Mouse (Mus musculus): ENCODE data around the gene Cfap126. TPM values are rescaled to one million over a fixed set of nuclear protein-coding genes. Genes with fewer than 3 reads are reported as not detected.

Cfap126 gene
- total RNA-seq, 2 experiments from 2014 or later, result 1.5 to 2.0 TPM

DNA sequence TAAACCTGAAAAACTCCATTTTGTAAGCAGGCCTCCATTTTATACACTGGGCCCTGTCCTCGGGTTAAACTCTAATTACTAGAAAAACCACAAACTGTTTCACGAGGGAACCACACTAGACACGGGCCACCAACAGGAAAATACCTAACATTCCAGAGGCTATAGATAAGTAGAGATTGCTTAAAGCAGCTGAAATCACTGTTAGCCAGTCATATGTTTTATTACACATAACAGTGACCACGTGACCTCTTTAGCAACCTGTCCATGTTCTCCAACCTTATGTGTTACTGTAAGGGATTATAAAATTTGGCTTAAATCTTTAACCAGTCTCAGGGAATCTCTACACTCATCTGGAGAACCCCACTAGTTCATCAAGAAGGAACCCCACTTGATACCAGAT lies 19.3 kb upstream of the Cfap126 start:
- DNase-seq (ENCODE audit: low spot score in 2 of 2), result no peak

DNA sequence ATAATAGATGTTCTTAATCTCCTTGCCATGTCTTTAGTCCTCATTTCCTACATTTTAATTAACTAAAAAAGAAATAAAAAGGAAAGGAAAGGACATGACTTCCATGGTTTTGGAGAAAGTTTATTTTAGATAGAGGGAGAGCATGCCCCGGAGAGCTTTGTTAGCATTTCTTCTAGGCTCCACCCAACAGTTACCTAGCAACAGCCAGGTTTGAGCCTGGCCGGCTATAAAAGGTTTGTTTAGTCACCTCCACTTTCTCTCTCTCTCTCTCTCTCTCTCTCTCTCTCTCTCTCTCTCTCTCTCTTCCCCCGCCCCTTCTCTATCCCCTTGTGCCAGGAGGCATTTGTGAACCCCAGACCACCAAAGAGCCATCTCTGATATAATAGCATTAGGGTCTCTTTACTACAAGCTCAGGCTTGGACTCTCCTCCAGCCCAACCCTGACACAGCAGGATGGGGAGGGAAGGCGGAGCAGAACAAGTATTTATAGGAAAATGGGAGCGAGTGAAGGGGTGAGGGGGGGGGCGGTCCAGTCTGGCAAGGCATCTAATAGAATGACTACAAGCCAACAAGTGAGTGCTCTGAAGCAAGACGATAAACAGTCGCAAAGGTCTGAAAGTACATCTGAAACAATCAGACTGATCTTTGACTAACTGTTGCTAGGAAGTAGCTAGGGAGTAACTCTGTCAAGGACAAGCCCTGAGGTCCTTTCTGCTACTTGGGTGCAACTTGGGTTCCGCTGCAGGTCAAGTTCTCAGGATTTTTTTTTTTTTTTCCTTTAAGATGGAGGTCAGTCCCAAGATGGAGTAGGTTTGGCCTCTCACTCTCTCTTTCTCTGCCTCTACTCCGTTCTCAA lies 17.4 kb upstream of the Cfap126 start:
- no peak for DNase-seq (ENCODE audit: low spot score in 2 of 2)

DNA sequence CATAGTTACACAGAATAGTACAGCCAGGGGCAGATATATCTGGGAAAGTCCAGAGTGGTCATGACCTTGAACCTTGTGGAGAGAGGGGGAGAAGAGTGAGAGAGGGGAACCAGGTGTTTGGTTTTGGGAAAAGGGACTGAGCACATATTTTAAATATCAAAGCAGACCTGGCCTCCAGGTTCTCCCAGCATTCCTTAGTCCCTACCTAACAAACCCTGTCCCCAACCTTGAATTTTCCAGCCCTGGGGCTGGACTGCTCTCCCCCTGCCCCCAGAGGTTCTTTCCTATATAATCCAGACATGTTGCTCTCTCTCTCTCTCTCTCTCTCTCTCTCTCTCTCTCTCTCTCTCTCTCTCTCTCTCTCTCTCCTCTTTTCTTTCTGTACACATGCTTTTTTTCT lies 16.6 kb upstream of the Cfap126 start:
- no peak for DNase-seq (ENCODE audit: low spot score in 2 of 2)

DNA sequence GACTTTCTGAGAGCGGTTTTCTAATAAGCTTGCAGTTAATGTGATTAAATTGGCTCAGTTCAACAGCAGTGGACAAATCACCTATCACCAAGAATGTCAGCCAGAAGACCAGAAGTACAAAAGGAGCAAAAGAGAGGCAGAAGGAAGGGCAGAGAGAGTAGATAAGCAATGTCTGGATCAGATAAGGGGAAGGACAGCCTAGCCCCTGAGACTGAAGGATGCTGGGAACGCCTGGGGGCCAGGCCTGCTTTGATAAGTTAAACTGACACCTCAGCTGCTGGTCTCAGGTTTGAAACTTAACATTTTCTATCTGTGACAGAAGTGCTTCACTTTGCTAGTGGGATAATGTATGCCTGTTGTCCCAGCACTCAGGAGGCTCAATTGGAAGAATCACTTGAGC lies 16.1 kb upstream of the Cfap126 start:
- DNase-seq (ENCODE audit: low spot score in 2 of 2), result no peak

DNA sequence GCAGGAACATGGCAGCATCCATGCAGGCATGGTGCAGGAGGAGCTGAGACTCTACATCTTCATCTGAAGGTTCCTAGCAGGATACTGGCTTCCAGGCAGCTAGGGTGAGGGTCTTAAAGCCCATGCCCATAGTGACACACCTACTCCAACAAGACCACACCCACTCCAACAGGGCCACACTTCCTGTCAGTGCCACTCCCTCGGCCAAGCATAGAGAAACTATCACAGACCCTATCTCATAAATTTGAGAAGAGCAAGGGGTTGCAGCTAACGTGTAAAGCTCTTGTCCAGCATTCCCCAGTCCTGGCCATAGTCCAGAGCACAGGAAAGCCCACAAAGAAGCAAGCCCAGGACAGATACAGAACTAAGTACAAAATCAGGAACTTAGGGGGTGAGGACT lies 12.7 kb upstream of the Cfap126 start:
- no peak for DNase-seq (ENCODE audit: low spot score in 2 of 2)

DNA sequence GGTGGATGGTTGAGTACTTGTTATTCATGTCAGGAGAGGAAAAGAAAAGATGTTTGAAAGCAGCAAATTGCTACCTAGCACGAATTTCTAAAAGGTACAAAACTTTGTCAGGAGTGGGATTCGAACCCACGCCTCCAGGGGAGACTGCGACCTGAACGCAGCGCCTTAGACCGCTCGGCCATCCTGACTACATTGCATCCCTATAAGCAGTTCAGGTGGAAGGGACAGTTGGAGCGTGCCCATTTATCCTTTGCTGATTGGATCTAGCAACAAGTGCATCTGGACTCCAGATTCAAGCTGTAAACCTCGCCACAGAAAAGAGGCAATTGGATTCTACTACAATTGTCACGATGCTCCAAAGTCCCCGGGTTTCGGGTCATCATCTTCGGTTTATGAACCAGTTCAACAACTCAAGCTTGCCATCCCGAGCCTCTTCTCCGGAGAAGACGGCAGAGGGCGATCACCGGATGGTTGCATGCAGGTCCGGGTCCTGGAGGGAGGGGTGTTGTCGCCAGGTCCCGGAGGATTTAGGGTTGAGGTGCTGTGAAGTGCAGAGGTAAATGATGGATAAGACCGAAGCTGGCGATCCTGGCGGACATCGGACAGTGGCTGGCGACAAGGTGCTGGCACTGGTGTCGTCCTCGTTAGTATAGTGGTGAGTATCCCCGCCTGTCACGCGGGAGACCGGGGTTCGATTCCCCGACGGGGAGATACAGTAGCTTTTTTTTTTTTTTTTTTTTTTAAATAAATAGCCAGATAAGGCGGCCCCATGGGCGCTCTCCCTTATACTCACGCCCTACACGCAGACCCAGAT lies 11.8 kb upstream of the Cfap126 start:
- DNase-seq (ENCODE audit: low spot score in 2 of 2), result peak; percentile 85 to 95

DNA sequence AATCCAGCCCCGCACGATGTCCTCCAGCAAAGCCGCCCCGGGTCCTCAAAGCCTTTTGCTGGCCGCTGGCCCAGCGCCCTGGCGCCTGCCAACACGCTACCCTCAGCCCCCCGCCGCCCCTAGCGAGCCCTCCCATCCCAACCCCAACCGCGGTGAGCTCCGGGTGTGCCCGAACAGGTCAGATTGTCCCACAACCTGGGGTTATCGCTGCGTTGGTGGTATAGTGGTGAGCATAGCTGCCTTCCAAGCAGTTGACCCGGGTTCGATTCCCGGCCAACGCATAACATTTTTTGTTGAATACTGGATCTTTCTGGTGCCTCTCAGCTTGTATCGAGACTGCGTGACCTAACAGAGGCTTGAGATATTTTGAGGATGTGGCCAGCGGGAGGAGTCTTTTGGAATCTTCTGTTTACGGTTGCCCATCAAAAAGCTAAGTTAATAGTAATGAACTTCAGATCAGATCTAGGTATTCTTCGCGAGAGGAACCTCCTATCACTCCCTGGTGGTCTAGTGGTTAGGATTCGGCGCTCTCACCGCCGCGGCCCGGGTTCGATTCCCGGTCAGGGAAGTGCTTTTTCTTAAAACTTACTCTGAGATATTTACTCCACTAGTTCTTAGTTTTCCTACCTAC lies 11.1 kb upstream of the Cfap126 start:
- DNase-seq (ENCODE audit: low spot score in 2 of 2), result peak; percentile 81 to 94

DNA sequence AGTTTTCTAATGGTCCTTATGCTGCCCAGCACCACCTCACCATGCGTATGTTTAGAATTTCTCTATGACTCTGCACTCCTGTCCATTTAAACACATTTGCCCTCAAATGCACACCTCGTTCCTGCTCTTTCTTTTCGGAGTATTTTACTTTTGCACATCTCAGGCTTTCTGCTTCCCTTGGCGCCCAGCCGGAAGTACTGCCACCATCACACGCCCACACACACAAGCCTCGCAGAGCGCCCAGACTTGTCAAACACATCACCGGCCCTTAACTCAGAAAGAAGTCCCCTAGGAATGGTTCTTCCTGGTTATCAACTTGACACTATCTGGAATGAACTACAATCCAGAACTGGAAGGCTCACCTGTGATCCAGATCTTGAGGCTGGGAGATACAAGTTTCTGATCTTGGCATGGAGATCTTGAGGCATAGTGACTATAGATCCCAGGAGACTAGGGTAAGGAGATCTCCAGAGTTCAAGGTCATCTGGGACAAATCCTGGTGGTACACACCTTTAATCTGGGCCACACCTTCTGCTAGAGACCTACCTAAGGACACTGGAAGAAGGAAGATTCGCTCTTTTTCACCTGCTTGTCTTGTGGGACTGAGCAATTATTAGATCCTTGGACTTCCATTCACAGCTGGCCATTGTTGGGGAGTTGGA lies 10.4 kb upstream of the Cfap126 start:
- DNase-seq (ENCODE audit: low spot score in 2 of 2), result no peak

DNA sequence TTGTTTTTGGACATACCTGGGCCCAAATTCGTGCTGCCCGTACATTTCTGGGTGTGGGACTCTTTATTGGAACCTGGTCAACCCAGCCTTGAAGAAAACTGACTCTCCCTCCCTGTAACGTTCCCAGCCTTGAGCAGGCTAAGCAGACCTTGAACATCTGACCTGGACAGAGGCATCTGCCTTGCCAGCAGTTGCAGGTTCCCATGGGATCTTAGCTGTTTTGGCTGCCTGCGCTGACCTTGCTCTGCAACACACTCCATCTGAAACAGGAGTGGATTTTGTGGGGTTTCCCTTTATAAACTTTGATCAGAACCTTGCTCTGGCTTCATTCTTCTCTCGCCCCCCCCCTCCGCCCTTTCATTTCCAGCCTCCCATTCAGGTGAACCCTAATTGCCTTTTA lies 8.5 kb upstream of the Cfap126 start:
- no peak for DNase-seq (ENCODE audit: low spot score in 2 of 2)

DNA sequence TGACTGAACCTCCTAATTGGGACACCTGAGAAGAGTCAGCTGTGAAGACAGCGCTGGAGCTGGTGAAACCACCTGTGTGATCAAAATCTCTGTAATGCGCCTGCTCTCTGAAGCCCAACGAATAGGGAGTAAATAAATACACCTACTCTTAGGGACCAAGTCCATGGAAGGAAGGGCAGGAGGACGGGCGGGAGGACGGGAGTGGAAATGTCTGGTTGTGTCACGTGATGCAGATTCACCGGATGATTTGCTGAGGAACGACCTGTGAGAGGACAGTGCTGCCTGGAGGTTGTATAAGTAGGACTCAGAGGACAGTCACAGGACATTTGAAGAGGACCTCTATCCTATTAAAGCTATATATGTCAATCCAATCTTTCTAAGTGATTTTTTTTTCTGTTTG lies 4.1 kb upstream of the Cfap126 start:
- no peak for DNase-seq (ENCODE audit: low spot score in 2 of 2)

DNA sequence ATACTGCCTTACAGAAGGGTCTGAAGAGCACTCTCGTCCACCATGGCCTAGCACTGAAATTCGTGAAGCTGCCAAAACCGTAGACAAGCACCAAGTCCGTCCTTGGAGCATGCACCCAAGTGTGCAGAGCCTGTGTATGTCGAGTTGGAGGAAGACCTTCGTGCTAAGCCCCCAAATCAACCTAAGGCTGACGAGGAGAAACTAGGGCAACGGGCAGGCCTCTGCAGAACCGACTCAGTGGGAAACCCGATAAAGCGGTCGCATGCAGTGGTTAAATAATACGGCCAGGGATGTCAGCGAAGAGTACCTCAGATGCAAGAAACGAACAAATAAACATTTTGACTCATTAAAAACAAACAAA lies 3.1 kb upstream of the Cfap126 start:
- DNase-seq (ENCODE audit: low spot score in 2 of 2), result no peak

DNA sequence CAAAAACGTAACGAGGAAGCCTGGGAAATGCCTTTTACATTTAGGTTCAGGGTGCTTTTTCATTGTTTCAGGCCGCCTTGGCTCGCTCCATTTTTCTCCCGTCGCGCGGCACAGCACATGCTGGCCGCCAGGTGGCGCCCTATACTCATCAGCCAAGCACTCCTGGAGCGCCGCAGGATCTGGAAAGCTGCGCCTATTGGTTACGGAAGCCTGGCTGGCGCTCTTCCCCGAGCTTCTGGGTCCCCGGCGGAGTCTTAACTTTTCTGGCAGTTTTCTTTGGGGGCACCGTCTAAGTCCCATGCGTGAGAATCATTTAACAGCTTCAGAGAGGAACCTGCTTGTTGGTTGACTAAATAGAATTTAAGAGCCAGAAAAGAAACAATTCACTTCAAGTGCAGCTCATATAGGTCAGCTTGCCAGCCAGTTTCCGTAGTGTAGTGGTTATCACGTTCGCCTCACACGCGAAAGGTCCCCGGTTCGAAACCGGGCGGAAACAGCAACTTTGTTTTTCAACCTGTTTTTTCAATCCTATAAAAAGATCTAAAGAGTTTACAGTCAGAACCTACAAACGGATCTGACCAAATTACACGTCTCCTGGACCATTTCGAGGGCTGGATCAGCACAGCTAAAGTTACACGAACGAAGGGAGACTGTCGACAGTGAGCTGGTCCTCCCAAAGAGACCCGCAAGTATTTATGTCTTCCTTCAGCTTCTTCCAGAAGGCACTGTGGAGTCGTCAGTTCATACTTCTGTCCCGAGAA lies 2.5 kb upstream of the Cfap126 start:
- DNase-seq (ENCODE audit: low spot score in 2 of 2), result peak; percentile 93 to 99

DNA sequence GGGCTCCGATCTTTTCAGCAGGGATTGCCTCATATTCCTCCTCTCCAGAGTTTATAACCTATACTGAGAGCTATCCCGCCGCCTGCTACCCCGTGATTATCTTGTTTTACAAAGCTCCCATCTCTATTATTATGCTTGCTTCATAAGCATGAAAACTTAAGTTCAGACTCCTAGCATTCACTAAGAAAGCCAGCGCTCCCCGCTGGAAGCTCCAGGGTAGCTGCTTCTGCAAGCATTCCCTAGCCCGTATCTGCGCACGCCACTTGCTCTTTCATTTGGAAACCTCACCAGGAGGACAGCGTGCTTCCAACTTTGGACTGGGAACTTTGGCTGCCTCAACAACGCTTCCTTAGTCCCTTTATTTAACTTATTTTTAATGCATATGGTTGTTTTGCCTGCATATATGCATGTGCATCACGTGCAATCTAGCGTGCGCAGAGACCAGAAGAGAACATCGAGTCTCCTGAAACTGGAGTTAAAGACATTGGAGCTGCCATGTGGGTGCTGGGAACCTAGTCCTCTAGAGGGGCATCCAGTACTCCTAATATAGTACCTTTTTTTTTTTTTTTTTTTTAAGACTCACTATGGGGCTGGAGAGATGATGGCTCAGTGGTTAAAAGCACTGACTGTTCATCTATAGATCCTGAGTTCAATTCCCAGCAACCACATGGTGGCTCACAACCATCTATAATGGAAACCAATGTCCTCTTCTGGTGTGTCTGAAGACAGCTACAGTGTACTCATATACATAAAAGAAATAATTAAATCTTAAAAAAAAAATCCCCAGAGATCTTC lies 1.7 kb upstream of the Cfap126 start:
- peak; percentile 10 to 47 for DNase-seq (ENCODE audit: low spot score in 2 of 2)

DNA sequence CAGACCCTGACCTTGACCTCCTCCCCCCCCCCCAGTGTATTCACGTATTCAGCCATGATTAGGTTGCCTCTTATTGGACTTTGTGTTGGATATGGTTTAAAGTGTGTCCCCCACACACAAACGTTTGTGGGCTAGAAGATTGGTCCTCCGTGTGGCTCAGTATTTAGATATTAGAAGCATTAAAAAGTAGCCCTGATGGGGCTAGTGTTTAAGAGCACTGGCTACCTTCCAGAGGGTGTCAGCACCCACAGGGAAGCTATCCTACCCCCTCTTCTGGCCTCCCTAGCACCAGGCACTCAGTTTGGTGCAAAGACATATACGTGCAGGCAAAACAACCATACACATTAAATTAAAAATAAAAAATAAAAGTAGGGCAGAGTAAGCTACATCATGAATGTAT lies 732 bp upstream of the Cfap126 start:
- no peak for DNase-seq (ENCODE audit: low spot score in 2 of 2)

DNA sequence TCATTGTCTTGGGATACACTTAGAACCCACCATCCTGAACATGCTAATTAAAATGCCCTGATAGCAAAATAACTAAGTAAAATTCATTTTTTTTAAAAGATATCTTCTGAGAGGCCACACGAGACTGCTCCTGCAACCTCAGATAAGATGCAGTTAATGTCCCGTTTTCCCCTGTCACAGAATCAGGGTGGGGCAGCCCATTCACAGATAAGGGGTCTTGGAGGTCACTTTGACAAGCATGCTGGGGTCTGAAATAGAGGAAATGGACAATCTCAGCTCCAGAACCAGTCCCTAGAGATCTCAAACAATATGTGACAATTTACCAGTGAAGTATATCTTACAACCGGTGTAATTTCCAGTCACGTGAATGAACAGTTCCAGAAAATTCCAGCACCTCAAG lies 2.6 kb downstream of the Cfap126 start:
- no peak for DNase-seq (ENCODE audit: low spot score in 2 of 2)

DNA sequence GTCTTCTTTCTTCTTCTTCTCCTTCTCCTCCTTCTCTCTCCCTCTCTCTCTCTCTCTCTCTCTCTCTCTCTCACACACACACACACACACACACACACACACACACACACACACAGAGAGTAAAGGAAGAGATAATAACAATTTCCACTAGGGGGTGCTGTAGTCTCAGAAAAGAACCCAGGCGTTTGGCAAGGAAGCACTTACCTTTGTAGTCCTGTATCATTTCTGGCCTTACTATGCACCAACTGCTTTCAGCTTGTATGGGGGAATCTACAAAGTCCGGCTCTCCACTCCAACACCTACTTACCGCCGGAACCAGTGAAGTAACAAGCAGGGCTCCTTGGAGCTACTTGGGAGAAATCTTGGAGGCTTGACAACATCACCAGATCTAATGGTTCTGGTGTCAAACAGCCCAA lies 4.6 kb downstream of the Cfap126 start:
- peak; percentile 26 to 80 for DNase-seq (ENCODE audit: low spot score in 2 of 2)

DNA sequence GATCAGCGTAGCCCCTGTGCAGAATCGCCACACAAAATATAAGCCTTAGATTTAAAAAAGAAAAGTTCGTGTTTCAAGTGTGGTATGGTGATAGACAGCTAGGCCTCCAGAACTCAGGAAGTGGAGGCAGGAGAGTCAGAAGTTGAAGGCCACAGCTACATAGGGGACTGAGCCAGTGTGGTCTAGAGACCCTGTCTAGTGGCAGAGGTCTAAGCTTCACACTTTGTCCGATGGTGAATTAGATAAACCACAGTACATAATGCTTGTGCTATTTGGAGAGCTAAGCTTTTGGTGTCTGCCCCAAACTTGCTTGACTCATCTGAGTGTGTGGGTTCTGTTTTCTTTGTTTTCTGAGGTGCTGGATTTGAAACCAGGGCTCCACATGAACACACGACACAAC lies 5.3 kb downstream of the Cfap126 start:
- no peak for DNase-seq (ENCODE audit: low spot score in 2 of 2)

DNA sequence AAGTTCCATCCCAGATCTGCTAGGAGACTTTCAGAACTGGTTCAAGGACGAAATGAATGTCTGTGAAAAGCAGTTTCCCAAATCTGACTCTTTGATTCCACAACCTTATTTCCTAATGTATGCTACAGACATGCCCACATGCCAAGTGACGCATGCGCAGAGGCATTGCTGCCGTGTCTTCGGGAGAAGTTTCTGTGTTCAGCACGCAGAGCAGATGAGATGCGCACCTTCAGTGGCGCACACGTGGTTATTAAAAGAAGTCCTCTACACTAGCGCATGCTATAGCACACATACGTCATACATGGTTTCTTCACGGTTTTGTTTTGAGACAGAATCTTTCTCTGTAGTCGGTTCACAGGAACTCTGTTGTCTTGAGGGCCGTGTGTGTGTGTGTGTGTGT lies 5.7 kb downstream of the Cfap126 start:
- no peak for DNase-seq (ENCODE audit: low spot score in 2 of 2)

DNA sequence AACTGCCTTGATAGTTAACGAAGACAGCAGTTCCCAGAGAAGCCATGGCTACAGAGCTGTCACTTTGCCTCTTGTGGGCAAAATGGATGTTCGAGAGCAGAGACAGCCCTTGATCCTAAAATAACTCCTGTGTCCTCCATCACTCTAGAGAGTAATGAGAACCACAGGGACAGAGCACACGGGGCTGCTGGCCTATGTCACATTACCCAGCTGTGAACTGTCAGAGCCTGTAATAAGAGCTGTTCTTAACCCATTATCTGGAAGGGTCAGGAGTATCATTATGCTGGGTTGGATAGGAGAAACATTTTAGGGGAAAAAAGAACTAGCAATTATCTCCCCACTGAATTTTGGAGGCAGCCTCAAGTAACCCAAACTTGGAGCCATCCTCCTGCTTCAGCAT lies 7.2 kb downstream of the Cfap126 start:
- DNase-seq (ENCODE audit: low spot score in 2 of 2), result no peak

DNA sequence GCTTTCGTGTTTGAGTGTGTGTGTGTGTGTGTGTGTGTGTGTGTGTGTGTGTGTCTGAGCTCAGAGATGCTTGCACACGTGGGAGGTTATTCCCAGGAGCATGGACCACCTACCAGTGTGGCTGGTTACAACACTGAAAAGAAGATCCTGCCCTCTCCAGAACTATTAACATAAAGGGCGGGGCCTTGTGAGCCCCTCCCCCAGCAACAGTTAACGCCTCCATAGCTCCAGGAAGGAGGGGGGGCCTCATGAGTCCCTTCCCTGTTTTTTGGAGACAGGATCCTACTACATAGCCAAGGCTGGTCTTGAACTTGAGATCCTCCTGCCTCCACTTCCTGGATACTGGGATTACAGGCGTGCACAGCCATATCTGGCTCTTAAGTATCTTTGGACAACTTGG lies 8.1 kb downstream of the Cfap126 start:
- no peak for DNase-seq (ENCODE audit: low spot score in 2 of 2)

Measured in layer of hippocampus, adult 18-20 months (tissue).